Mouse (Mus musculus) C2C12 (cell line): ENCODE data around the gene Gm12355. TPM values are rescaled to one million over a fixed set of nuclear protein-coding genes. Genes with fewer than 3 reads are reported as not detected.
"Not testable (repeated sequence)": the region's sequence is repeated elsewhere in the genome, so short reads cannot be mapped to it uniquely, and the experiment has no call there.

Experiments used
- H3K27me3 ChIP-seq: one replicate; pipeline ENCODE4 v1.6.1; 2011; ENCODE audit not compliant: control insufficient read depth, insufficient read depth, insufficient read length
- H3K36me3 ChIP-seq: one replicate; pipeline ENCODE4 v1.6.1; 2011; ENCODE audit not compliant: control insufficient read depth, insufficient read depth
- H3K4me3 ChIP-seq: one replicate; pipeline ENCODE4 v1.5.1; 2011; ENCODE audit warnings: mild to moderate bottlenecking, control low read depth; ENCODE audit not compliant: poor library complexity, insufficient read depth, severe bottlenecking
- H3K79me2 ChIP-seq: one replicate; pipeline ENCODE4 v1.6.1; 2011; ENCODE audit not compliant: control insufficient read depth, insufficient read depth
- H3K79me3 ChIP-seq: one replicate; pipeline ENCODE4 v1.6.1; 2011; ENCODE audit warnings: low read depth, control low read depth
- H3ac ChIP-seq: one replicate; pipeline ENCODE3; 2011; ENCODE audit warnings: low read depth; ENCODE audit not compliant: control insufficient read depth, insufficient read length
- CEBPB ChIP-seq: IDR thresholded peaks from one replicate; pipeline ENCODE4 v1.6.1; 2011; ENCODE audit warnings: low read depth, mild to moderate bottlenecking, control low read depth, moderate library complexity
- CTCF ChIP-seq: IDR thresholded peaks from one replicate; pipeline ENCODE4 v1.5.1; 2011; ENCODE audit not compliant: control insufficient read depth, insufficient read depth, insufficient read length
- FOSL1 ChIP-seq: IDR thresholded peaks from one replicate; pipeline ENCODE4 v1.8.0; 2011; ENCODE audit warnings: mild to moderate bottlenecking, low read length; ENCODE audit not compliant: poor library complexity, insufficient read depth, severe bottlenecking
- MAX ChIP-seq: IDR thresholded peaks from one replicate; pipeline ENCODE4 v1.6.1; 2011; ENCODE audit warnings: mild to moderate bottlenecking, control low read depth
- MYOD1 ChIP-seq: IDR thresholded peaks from one replicate; pipeline ENCODE4 v1.6.1; 2011; ENCODE audit warnings: low read depth; ENCODE audit not compliant: control insufficient read depth, insufficient read length
- MYOG ChIP-seq: IDR thresholded peaks from one replicate; pipeline ENCODE4 v1.6.1; 2011; ENCODE audit not compliant: control insufficient read depth, insufficient read length; ENCODE audit errors: extremely low read depth
- USF1 ChIP-seq: IDR thresholded peaks from one replicate; pipeline ENCODE4 v1.6.1; 2011; ENCODE audit warnings: low read depth, mild to moderate bottlenecking, control low read depth, moderate library complexity
- polyA plus RNA-seq: library from polyadenylated mRNA; unstranded; fragments of >200 nt; fragmentation: generic; extraction: Trizol; gene quantifications from one replicate; pipeline ENCODE4 v1.2.1, GENCODE M21; 2012; ENCODE audit warnings: missing spikeins

Gene Gm12355
- polyA plus RNA-seq, 1 experiment: 0.34 TPM

DNA sequence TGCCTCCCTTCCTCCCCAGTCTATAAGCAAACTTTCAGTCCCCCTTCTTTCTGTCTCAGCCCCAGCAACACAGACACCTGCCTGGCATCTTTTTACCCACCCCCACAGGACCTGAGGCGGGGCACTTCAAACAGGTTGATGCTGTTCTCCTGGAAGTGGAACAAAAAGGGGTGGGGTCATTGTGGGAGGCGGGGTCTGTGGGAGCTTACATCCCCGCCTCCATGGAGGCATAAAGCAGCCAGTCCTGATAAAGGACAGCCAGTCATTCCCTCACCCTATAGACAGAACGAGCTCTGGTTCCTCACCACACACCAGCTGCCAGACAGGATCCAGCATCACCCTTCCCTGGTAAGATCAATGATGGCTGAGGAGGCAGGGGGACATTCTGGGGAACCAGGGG, 38.6 kb upstream of the Gm12355 start, which contains the start of gene Gsdma:
Gene Gsdma (plus strand): TSS at position 261 of the 400 bp plus-strand sequence.
- Histone ChIP-seq H3K79me3 (no peaks in the 10 kb centered on the region), H3K27me3 (peaks cover 57% of the 10 kb centered on the region), H3K4me3 (no peak within 1 kb of the TSS), H3K79me2 (no peaks in the 10 kb centered on the region), H3ac (no peak within 1 kb of the TSS), H3K36me3 (no peaks in the 10 kb centered on the region)
- TF ChIP-seq CEBPB (no peak), MYOD1 (no peak)

DNA sequence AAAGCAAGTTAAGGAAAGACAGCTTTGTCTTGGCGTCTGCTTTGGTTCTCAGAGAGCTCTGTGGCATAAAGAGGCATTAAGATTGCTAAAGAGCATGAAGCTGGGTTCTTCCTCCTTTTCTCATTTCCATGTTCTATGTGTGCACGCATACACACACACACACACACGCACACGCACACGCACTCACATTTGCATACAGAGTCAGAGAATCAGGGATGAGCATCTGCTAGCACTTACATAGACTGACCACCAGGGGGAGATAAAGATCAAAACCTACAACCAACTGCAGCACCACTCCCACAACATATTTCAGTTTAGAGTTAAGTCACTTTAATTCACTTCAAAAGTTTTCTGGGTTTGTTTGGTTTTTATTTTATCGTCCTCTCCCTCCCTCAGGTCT, 35.1 kb upstream of the Gm12355 start:
- Histone ChIP-seq H3ac (no peak overlapping the region), H3K27me3 (peaks cover 41% of the 10 kb centered on the region), H3K79me2 (no peaks in the 10 kb centered on the region), H3K79me3 (no peaks in the 10 kb centered on the region), H3K36me3 (no peaks in the 10 kb centered on the region), H3K4me3 (no peak overlapping the region)
- peak; percentile 36 for TF ChIP-seq CTCF
- TF ChIP-seq USF1: no peak

DNA sequence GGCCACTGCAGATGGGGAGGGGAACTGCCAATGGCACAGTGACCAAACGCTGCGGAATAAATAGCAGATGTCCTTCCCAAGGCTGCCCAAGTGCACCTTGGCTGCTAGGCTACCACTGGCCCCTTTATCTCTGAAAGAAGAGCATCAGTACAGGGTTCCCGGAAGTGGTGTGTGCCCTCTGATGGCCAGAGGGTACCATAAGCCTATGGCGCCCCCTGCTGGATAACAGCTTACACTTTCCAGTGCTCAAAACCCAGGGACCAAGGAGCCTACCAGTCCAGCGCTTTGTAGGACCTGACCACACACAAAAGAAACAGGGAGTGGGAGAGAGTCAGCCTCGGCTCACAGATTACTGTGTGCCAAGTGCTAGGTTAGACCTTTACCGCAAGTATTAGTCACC, 29.6 kb upstream of the Gm12355 start:
- not testable (repeated sequence) for H3K79me2 ChIP-seq, H3ac ChIP-seq, H3K4me3 ChIP-seq, H3K36me3 ChIP-seq, H3K79me3 ChIP-seq
- peak; percentile 10 for TF ChIP-seq CTCF
- H3K27me3 ChIP-seq: peaks cover 42% of the 10 kb centered on the region

DNA sequence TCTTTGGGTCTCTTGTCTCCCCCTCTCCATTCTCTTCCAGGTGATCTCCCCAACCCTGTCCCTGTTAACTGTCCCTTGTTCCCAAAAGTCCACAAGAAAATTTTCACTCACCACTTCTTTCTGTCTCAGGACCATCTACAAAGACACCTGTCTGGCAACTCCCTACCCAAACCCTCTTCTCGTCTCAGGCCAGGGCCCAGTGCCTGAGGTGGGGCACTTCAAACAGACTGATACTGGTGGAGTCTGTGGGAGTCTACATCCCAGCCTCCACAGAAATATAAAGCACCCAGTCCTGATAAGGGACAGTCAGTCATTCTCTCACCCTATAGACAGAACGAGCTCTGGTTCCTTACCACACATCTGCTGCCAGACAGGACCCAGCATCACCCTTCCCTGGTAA, 21.0 kb upstream of the Gm12355 start, which contains the start of gene Gsdma2:
Gene Gsdma2 (plus strand): TSS at position 301 of the 400 bp plus-strand sequence.
- Histone ChIP-seq H3K79me3 (no peaks in the 10 kb centered on the region), H3K27me3 (peaks cover 49% of the 10 kb centered on the region), H3ac (no peak within 1 kb of the TSS), H3K4me3 (no peak within 1 kb of the TSS), H3K36me3 (no peaks in the 10 kb centered on the region), H3K79me2 (no peaks in the 10 kb centered on the region)
- TF ChIP-seq CTCF (no peak), MYOG (no peak), CEBPB (no peak), FOSL1 (no peak), MAX (no peak), USF1 (no peak), MYOD1 (no peak)

DNA sequence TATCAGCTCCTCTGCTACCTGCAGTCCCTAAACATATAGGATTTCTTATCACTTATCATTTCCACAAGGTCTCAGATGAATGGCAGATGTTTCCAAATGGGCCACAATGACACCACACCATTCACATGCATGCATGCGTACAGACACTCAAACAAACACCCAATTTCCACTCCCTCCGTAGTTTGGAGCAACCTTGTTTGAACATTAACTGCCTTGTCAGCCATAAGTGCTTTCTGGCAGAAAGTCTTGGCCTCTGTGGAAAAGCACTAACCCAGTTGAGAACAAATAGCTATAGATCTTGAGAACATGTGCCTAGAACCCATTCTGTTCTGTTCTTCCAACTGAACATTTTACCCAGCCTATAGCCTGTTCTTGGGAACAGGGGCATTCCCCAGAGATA, 20.5 kb upstream of the Gm12355 start:
- H3K79me3 ChIP-seq: no peaks in the 10 kb centered on the region
- no peaks in the 10 kb centered on the region for H3K79me2 ChIP-seq
- H3K36me3 ChIP-seq: no peaks in the 10 kb centered on the region
- H3ac ChIP-seq: no peak overlapping the region
- H3K4me3 ChIP-seq: no peak overlapping the region
- TF ChIP-seq MAX: no peak
- no peak for TF ChIP-seq MYOG
- no peak for TF ChIP-seq CTCF
- no peak for TF ChIP-seq CEBPB
- TF ChIP-seq FOSL1: no peak
- no peak for TF ChIP-seq MYOD1
- no peak for TF ChIP-seq USF1
- peaks cover 51% of the 10 kb centered on the region for H3K27me3 ChIP-seq

DNA sequence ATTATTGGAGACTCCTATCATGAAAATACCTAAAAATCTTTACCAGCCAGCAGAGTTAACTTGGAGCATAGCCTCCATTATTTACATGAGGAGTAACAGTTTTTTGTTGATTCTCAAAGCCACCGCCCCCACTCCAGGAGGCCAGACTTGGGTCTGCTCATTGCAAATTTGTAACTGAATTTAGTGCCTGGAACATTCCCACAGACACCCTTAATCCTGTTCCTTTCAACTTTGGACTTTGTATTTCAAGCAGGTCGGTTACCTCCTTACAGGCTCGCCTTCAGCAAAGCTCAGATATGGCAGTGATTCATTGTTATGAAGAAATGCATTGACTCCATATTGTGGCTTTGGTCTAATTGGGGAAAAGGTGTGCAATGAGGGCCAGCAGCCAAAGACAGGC, 19.3 kb upstream of the Gm12355 start:
- no peaks in the 10 kb centered on the region for H3K79me2 ChIP-seq
- peaks cover 47% of the 10 kb centered on the region for H3K27me3 ChIP-seq
- no peak overlapping the region for H3ac ChIP-seq
- H3K4me3 ChIP-seq: no peak overlapping the region
- TF ChIP-seq CEBPB: no peak
- TF ChIP-seq CTCF: no peak
- H3K79me3 ChIP-seq: no peaks in the 10 kb centered on the region
- no peaks in the 10 kb centered on the region for H3K36me3 ChIP-seq

DNA sequence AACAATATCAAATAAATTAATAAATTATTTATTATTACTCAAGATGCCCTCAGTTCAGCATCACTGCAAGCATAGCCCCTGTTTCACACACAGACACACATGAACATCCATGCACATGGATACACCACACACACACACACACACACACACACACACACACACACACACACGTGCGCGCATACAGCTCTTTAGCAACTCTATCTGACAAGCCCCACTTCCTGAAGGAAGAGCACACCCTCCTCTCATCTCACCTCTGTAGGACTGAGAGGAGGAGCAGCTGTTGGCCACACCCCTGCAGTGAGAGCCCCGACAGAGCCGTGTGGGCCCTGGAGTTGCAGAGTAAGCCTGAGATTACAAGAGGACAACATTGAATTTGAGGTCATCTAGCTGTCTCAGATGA, 14.6 kb upstream of the Gm12355 start:
- Histone ChIP-seq H3ac (no peak overlapping the region), H3K79me2 (no peaks in the 10 kb centered on the region), H3K4me3 (no peak overlapping the region), H3K36me3 (no peaks in the 10 kb centered on the region), H3K27me3 (peaks cover 23% of the 10 kb centered on the region), H3K79me3 (no peaks in the 10 kb centered on the region)
- TF ChIP-seq CTCF: no peak
- no peak for TF ChIP-seq MYOD1
- TF ChIP-seq CEBPB: no peak
- no peak for TF ChIP-seq MYOG
- no peak for TF ChIP-seq USF1
- no peak for TF ChIP-seq MAX
- no peak for TF ChIP-seq FOSL1
